Mouse (Mus musculus) T-helper 2 cell (primary cell): ENCODE measurements around the gene Narf.

Experiments
- in situ Hi-C: fragments of 300-600 bp; cut with MboI, MseI; formaldehyde crosslinking; loops from one replicate; pipeline ENCODE4 v1.15.1; 2025; ENCODE audit warnings: high pct_unique_total_duplicates

The Narf gene

DNA sequence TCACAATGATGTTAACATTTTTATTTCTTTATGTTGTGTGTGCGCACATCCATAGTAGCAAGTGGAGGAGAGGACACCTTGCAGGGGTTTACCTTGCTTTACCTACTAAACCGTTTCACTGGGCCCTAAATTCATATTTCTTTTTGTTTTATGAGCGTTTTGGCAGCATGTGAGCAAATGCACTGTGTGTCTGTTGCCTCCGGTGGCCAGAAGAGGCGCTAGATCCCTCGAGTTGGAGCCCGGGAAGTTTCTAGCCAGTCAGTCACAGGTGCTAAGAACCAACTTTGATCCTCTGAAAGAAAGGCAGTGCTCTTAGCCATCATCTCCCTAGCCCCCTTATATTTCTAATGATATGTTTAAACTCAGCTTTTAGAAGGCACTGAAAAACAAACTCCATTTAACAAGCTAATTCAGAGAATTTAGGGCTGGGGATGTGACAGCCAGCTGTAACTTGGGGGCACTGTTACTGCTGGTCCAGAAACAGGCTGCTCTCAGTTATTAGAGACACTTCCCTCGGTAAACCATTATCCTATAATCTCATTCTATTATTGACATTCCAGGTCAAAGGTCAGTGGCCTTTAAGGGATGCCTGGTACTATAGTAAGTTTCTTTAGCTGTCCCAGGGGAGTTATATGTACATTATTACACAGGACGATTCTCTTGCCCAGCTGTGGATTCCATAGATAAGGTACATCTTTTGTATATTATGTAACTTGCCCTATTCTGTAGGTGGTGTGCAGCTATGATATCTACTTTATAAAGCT, 1.4 kb upstream of the Narf start:
- in situ Hi-C loops = loop anchor here (5.0 kb wide), 1 partner anchor 117 kb away; the partner anchor contains the start of gene Wdr45b

DNA sequence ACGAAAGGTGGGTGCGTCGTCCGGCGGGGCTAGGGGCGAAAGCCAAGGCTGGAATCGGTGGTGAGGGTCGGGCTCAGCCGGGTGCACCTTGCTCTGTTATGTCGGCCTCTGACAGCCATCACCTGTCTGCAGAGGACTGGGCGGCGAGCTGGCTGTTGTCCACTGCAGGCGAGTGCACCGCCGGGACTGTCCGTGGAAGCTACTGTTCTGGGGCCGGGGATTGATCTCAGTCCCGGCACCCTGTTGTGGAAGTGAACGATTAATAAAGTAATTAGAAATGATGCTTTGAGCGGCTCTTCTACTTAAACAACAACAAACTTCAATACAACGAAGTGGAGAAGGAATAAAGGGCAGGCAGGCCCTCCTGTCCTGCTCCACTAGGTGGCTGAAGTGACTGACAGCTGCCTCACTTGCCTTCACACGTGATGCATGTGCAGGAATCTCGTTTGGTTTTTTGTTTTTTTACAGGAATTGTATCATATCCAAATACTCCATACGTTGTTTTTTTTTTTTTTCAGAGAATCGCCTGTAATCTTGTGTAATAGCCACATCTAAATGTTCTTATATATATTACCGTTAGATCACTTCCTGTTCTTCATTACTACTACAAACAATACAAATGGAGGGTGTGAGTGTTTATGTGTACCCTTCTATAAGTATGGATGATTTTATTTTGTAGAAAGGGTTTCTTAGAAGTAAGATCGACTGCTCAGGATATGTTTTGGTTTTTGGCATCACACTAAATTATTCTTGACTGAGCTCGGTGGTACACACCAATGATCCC, 484 bp downstream of the Narf start:
- in situ Hi-C loops = loop anchor here (5.0 kb wide), 1 partner anchor 115 kb away; the partner anchor contains the start of gene Wdr45b

DNA sequence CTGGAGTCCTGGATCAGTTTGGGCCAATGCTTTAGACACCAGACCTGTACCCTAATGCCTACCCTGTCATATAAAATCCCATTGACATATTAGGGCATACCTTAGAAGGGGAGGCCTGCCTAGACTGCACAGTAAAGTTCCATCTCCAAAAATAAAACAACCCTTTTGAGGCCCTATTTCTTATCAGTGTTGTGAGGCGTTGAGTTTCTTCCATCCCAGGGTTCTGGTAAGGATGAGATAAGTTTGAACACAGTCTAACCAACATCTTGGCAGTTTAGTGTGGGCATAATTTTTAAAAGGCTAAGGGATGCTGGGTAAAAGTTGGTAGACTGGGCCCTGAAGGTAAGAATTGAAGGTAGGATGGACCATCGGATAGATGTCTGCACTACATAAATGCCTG, 2.6 kb downstream of the Narf start:
- in situ Hi-C loops = loop anchor here (5.0 kb wide), 1 partner anchor 113 kb away; the partner anchor contains the start of gene Wdr45b

DNA sequence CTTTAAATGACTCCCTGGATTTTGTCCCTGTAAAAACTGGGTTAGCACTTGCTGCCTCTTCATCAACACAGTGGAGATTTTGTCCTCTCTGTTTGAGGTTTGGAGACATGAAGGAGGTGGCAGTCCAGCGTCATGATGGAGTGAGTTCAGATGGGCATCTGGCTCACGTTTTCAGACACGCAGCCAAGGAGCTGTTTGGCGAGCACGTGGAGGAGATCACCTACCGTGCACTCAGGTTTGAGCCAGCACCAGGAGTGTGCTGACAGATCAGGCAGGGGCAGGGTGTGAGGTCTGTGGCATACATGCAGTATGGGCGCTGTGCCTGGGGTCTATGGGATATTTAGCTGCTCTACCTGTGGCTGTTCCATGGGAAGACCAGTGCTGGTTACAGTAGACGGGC, 13.1 kb downstream of the Narf start:
- in situ Hi-C loops = no loop called here

DNA sequence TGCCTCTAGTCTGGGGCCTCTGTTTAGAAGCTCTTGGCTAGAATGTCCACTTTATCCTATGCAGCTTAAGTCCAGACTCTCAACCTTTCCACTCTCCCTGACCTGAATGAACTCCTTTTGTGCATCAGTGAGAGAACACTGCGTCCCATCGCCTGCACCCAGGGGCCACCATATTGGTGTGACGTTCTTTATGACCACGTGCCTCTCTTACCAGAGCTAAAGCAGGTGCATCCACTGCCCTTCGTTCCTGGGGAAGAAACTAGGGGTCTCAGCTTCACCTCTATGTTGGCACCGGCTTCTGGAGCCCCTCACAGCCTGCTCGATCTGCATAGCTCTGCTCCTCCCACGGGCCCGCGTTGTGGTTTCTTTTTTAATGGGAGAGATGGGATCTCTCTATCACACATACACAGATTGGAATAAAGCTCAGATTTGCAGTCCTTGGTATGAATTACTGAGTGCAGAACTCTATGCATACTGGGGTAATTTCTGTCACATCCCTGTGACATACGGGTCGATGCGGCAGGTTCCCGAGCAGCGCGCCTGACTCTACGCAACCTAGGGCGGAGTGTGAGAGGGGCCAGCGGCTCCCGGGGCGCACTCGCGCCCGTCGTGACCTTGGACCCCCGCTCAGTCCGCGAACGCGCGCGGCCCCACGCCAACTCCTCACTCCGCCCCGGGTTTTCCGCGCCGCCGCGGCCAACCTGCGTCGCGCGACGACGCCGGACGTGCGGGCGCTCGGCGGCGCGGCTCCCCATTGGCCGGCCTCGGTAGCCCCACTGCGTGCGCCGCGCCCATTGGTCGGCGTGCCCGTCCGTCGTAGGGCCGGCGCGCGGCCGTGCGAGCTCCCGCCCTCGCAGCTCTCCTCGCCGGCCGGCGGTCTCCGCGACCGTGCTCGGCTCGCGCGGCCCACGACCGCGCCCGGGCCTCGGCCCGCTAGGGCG, 22.4 kb downstream of the Narf start, which contains the start of gene Foxk2:
TSS of gene Foxk2 (plus strand) at position 831 of the 941 bp plus-strand sequence.
- in situ Hi-C loops = no loop called here

DNA sequence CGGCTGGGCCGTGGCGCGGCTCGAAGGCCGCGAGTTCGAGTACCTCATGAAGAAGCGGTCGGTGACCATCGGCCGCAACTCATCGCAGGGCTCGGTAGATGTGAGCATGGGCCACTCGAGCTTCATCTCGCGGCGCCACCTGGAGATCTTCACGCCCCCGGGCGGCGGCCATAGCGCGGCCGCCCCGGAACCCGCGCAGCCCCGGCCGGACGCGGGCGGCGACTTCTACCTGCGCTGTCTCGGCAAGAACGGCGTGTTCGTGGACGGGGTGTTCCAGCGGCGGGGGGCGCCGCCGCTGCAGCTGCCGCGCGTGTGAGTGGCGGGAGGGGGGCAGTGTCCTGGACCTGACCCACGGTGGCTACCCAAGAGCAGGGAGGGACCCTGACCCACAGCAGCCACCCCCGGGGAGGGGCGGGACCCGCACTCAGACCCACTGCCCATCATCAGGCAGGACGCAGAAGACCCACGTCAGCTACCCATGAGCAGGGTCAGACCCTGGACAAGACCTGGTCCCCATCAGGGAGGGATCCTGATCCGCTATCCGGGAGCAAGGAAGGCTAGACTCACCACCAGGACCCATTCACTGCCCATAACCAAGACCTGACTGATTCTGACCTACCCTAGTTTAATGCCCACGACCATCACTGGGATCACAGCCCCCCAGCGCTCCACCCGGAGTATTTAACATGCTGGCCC, 23.3 kb downstream of the Narf start:
- in situ Hi-C loops = no loop called here

DNA sequence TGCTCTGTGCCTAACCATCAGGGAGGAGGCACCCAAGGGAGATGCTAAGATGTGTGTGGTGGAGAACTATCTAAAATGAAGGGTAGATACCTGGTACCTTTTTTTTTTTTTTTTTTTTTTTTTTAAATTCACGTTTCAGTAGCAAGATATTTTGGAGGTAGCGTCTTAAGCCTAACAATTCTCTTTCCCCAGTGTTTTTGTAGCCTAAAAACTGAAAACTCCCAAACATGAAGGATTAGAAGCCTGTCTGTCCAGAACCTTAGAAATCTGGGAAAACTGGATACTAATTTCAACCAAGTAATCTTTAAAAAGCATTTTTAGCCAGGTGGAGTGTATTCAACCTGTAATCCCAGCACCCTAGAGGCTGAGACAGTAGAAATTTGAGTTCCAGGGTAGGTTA, 24.0 kb downstream of the Narf start:
- in situ Hi-C loops = no loop called here

DNA sequence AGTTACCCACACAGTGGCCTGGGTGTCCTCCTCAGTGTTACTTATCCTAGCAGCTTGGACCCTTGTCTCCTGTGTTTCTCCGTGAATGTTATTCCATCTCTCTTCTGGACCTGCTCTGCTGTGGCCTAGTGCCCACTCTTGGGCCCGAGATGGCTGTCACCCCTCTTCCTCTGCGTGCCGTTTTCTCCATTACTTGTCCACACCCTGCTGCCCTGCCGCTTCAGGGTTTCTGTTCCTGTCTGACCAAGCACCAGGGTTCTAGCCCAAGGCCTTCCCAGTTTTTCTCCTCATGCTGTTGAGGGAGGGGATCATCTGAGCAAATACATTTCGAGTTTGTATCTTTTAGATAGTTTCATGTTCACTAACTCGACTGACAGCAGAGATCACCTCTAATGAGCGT, 40.5 kb downstream of the Narf start:
- in situ Hi-C loops = no loop called here

DNA sequence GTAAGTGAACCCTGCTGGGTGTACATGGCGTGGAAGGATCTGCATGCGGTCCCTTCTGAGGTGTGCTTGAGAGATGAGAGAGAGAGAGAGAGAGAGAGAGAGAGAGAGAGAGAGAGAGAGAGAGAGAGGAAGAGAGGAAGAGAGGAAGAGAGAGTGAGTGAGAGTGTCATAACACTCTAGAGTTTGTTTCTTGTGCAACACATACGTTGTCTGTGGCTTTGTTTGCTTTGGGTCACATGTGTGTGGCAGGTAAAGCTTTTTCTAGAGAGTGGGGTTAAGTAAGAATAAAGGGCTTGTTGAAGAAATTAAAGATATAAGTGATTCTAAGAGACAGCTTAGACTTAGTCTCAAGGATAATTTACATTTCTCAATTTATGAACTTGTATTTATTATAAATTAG, 41.0 kb downstream of the Narf start:
- in situ Hi-C loops = no loop called here

DNA sequence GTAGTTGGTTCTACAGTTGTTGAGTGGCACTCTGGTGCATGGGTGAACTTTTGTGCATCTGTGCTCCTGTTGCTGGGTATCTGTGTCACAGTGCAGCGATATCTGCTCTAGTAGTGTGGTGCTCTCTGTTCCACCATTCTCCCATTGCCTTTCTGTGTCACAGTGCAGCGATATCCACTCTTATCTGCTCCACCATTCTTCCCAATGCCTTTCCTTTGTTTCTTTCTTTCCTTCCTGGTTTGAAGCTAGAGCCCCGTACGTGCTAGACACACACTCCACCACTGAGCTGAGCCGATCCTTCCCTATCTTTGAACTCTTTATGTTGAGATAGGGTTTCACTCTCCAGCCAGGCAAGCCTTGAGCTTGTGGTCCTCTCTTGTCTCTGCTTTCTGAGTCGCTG, 45.9 kb downstream of the Narf start:
- in situ Hi-C loops = no loop called here

DNA sequence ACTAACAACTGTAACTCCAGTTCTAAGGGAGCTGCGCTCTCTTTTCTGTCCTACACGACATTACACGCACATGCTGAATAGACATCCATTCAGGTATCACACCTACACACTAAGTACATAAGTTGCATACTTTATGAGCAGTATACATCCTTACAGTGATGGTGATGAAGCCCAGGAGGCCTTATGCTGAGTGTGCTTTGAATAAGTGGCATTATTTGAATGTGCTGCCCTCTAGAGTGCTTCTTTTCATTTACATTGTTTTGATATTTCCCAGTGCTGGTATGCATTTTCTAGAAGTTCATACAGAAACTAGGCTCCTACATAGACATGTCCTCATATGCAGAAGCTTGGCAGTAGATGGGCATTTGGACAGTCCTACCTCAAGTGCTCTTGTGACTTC, 52.8 kb downstream of the Narf start:
- in situ Hi-C loops = no loop called here

DNA sequence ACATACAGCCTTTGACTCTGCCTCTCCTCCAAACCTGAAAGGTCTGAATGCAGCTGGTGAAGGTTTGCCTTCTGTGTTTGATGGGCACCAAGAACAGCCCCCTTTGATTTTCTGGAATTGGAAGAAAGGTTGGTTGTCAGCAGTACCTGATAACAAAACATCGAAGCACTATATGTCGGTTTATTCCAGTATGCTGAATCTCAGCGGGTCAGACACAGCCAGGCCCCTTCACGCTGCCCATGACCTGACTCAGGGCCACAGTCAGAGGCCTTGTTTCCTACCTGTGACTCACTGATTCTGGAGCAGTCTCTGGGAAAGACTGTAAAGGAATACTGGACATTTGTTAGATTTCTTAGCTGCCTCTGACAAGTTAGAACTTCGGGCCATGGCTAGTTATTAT, 57.7 kb downstream of the Narf start:
- in situ Hi-C loops = no loop called here

DNA sequence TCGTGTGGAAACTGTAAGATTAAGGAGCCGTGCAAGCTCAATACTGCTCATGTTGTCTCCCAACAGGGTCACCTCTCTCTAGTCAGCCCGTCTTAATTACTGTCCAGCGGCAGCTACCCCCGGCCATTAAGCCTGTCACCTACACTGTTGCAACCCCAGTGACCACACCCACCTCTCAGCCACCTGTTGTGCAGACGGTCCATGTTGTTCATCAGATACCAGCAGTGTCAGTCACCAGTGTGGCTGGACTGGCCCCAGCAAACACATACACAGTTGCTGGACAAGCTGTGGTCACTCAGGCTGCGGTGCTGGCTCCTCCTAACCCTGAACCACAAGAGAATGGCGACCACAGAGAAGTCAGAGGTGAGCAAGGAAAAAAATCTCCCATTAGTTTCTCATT, 61.4 kb downstream of the Narf start:
- in situ Hi-C loops = no loop called here

DNA sequence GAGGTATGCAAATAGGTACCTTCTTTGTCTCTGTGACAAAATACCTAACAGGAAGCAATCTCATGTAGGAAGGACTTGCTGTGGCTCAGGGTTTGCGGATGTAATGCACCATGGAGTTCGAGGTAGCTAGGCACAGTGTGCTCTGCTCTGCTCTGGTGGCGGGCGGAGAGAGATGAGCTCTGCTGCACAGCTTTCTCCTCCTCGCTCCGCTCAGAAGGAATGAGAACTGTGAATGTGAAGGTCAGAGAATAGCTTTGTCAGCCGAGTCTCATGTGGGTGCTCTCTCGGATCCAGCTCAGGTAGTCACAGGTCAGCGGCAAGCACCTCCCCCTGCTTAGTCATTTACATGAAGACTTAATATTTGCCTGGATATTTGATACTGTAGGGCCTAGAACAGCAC, 63.2 kb downstream of the Narf start:
- in situ Hi-C loops = no loop called here

DNA sequence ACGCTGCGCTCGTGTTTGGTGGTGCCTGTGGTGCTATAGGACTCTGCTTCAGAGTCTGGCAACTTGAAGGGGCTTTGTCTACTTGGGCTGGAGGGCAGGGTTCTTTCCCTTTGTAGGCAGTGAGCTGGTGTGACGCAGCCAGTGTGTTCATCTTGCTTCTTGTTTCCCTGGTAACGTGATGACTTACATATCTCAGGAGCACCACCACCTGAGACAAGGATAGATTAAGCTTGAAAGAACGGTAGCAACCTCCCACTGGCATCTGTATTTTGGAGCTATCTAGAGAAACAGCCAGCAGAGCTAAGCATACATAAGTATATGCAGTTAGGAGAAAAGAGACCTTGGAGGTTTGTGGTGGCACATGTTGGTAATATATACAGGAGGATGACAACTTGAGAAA, 68.3 kb downstream of the Narf start:
- in situ Hi-C loops = no loop called here
